Mouse (Mus musculus) kidney, adult 2 months (tissue): Measurements from ENCODE around the gene 2310033P09Rik. TPM values are rescaled to one million over a fixed set of nuclear protein-coding genes. Genes with fewer than 3 reads are reported as not detected.

Experiments
- DNase-seq: peaks from one replicate; pipeline ENCODE4 v3.0.0; 2021
- H3K27ac ChIP-seq: fragments of 200-500 bp; 2 replicates; pipeline ENCODE4 v1.5.1; 2012; ENCODE audit warnings: low read depth, low read length, control low read depth, inconsistent platforms; ENCODE audit not compliant: insufficient read depth
- H3K27me3 ChIP-seq: fragments of 200-500 bp; replicated peaks from 2 replicates; pipeline ENCODE4 v1.6.1; 2012; ENCODE audit warnings: mild to moderate bottlenecking, moderate library complexity, low read length, inconsistent platforms; ENCODE audit not compliant: control insufficient read depth, insufficient read depth
- H3K36me3 ChIP-seq: fragments of 200-500 bp; 2 replicates; pipeline ENCODE4 v1.6.1; 2012; ENCODE audit warnings: mild to moderate bottlenecking, moderate library complexity, low read length, inconsistent platforms; ENCODE audit not compliant: control insufficient read depth, insufficient read depth
- H3K4me1 ChIP-seq: fragments of 200-500 bp; 2 replicates; pipeline ENCODE4 v1.6.1; 2011; ENCODE audit warnings: low read length; ENCODE audit not compliant: control insufficient read depth, insufficient read depth
- H3K4me3 ChIP-seq: fragments of 200-500 bp; 2 replicates; pipeline ENCODE4 v1.5.1; 2011; ENCODE audit warnings: mild to moderate bottlenecking, low read depth, low read length, control low read depth; ENCODE audit not compliant: insufficient read depth
- CTCF ChIP-seq: fragments of 200-500 bp; conservative IDR thresholded peaks from 2 replicates; pipeline ENCODE4 v1.5.1; 2011; ENCODE audit warnings: low read depth, mild to moderate bottlenecking, control low read depth, low read length, moderate library complexity, mixed read lengths; ENCODE audit not compliant: insufficient read depth, insufficient read length
- POLR2A ChIP-seq: fragments of 200-500 bp; IDR thresholded peaks from one replicate; pipeline ENCODE4 v1.6.1; 2011; ENCODE audit warnings: low read depth, low read length, control low read depth
- WGBS: fragments of 180-500 bp; shearing (Covaris S2); methylation state at CpG from one replicate; pipeline ENCODE4 v1.1.7; 2018; 5-methylcytosine and 5-hydroxymethylcytosine counted together
- polyA plus RNA-seq: library from polyadenylated mRNA; depleted of rRNA; stranded (reverse); fragments of >200 nt; gene quantifications from 2 replicates; pipeline ENCODE4 v1.2.3, GENCODE M21; 2012

Gene 2310033P09Rik
- polyA plus RNA-seq, 1 experiment, result 22.1 TPM

GRCm38 (mm10) chr11:59182864-59183331, 25.2 kb upstream of the 2310033P09Rik start, which contains the start of gene Gjc2:
Gene Gjc2 (minus strand): TSS chr11:59183213.
- DNase-seq, result peak; percentile 59
- H3K27ac ChIP-seq, result peak within 1 kb of the TSS; percentile 51

GRCm38 (mm10) chr11:59183821-59184220, 24.3 kb upstream of the 2310033P09Rik start:
- TF ChIP-seq POLR2A (no peak), CTCF (peak; percentile 85)
- peaks cover 5% of the 10 kb centered on the region; the same call in 1 of the 2 replicates for H3K4me1 ChIP-seq
- no peaks in the 10 kb centered on the region for H3K36me3 ChIP-seq
- no peak overlapping the region for H3K4me3 ChIP-seq
- WGBS, result 18% methylated on average over 3 of the region's 3 CpGs
- no peaks in the 10 kb centered on the region for H3K27me3 ChIP-seq
- H3K27ac ChIP-seq, result peak overlapping the region; percentile 37
- peak; percentile 69 for DNase-seq

More at GRCm38 (mm10) chr11:59182864-59183331, 25.2 kb upstream of the 2310033P09Rik start, which contains the start of gene Gjc2:
- Histone ChIP-seq H3K27me3 (no peaks in the 10 kb centered on the region), H3K4me1 (peaks cover 5% of the 10 kb centered on the region; the same call in 1 of the 2 replicates), H3K36me3 (no peaks in the 10 kb centered on the region), H3K4me3 (0 out of 2 replicates have a peak within 1 kb of the TSS, but pooled peaks have one; percentile 5)
- WGBS, result 22% methylated on average over 3 of the region's 3 CpGs
- no peak for TF ChIP-seq POLR2A
- no peak for TF ChIP-seq CTCF

GRCm38 (mm10) chr11:59185490-59185889, 22.6 kb upstream of the 2310033P09Rik start:
- no peak for TF ChIP-seq POLR2A
- no peak for TF ChIP-seq CTCF
- WGBS, result 90% methylated on average over 5 of the region's 5 CpGs

DNA sequence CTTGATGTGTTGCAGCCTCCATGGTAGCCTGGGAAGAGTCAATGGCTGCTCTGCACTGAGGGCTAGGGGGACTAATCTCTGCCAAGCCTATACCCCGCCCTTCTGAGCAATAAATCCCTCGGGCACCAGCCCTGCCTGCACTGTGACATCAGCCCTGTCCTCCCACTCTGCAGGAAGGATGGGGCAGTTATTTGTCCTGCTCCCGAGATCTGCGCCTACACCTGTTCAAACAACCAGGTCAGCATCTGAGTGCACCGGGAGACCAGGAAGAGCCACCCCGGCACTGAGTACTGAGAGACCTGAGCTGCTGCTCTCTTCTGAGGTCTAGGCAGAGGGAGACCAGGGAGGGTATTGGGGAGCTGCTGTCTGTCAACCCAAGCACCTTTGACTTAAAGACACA, 20.4 kb upstream of the 2310033P09Rik start:
- no peak overlapping the region for H3K4me3 ChIP-seq
- peaks cover 5% of the 10 kb centered on the region for H3K4me1 ChIP-seq
- no peaks in the 10 kb centered on the region for H3K36me3 ChIP-seq
- DNase-seq, result no peak
- H3K27ac ChIP-seq, result no peak overlapping the region
- no peaks in the 10 kb centered on the region for H3K27me3 ChIP-seq
- no peak for TF ChIP-seq CTCF
- no peak for TF ChIP-seq POLR2A
- 46% methylated on average over 6 of the region's 6 CpGs for WGBS

More at GRCm38 (mm10) chr11:59185490-59185889, 22.6 kb upstream of the 2310033P09Rik start:
- Histone ChIP-seq H3K4me1 (peaks cover 5% of the 10 kb centered on the region; the same call in 1 of the 2 replicates), H3K27ac (no peak overlapping the region), H3K27me3 (no peaks in the 10 kb centered on the region), H3K4me3 (no peak overlapping the region), H3K36me3 (no peaks in the 10 kb centered on the region)
- DNase-seq, result no peak

- peak overlapping the region; percentile 82 for H3K27ac ChIP-seq
- no peaks in the 10 kb centered on the region; the same call in 1 of the 2 replicates for H3K4me1 ChIP-seq
- H3K36me3 ChIP-seq, result no peaks in the 10 kb centered on the region
- TF ChIP-seq POLR2A (peak; percentile 60), CTCF (no peak)
- peak; percentile 96 for DNase-seq
- peak overlapping the region; percentile 76 for H3K4me3 ChIP-seq
- WGBS, result under 1% methylated on average over 59 of the region's 59 CpGs
- H3K27me3 ChIP-seq, result no peaks in the 10 kb centered on the region
Observed at GRCm38 (mm10) chr11:59191231-59192058, 16.7 kb upstream of the 2310033P09Rik start.

DNA sequence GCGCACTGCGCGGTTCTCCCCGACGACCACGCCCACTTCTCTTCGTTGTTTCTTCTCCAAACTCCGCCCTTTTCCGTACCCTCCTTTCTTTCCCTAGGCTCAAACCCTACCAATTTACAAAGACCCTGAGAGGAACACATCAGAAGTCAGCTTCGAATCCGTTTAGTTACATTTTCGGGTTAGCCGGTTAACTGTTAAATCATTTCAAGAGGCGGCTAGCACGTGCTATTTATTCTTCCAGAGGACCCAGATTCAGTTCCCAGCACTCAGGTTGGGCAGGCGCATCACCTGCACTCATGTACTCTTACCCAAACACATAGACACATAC, 16.1 kb upstream of the 2310033P09Rik start, which contains the start of gene Guk1:
Gene Guk1 (minus strand): TSS at position 154 of the 328 bp plus-strand sequence.
- TF ChIP-seq CTCF, result no peak
- TF ChIP-seq POLR2A, result no peak
- 5% methylated on average over 16 of the region's 16 CpGs for WGBS
- Histone ChIP-seq H3K36me3 (no peaks in the 10 kb centered on the region), H3K4me1 (no peaks in the 10 kb centered on the region; the same call in 1 of the 2 replicates), H3K27me3 (no peaks in the 10 kb centered on the region), H3K4me3 (peak within 1 kb of the TSS; percentile 76), H3K27ac (peak within 1 kb of the TSS; percentile 82)
- DNase-seq, result no peak

- no peak for DNase-seq
- H3K27ac ChIP-seq, result no peak overlapping the region
- H3K4me1 ChIP-seq, result no peaks in the 10 kb centered on the region
- no peak overlapping the region for H3K4me3 ChIP-seq
- H3K36me3 ChIP-seq, result no peaks in the 10 kb centered on the region
- no peak for TF ChIP-seq POLR2A
- TF ChIP-seq CTCF, result no peak
- H3K27me3 ChIP-seq, result no peaks in the 10 kb centered on the region
Observed at GRCm38 (mm10) chr11:59196230-59196629, 11.9 kb upstream of the 2310033P09Rik start.
